ENCODE assay signal across 11 mouse cellular contexts in genomic region chr10:128489785-128490184, GRCm38 (mm10). TPM values are rescaled to one million over a fixed set of nuclear protein-coding genes. Genes with fewer than 3 reads are reported as not detected.
DNase-seq lines count a peak whose midpoint lies in the region; ATAC-seq lines count a peak whose summit lies in the region.
"Had no signal": no experiment of that assay in that cellular context is flagged by ENCODE, and none has a peak within 500 bp of the region (broad histone marks: within the 10 kb centered on the region; RNA-seq: fewer than 3 reads in every experiment).

No protein-coding gene starts in this region.

- H3K36me3 ChIP-seq in hindbrain, embryonic 11.5 days (ENCODE audit: control insufficient read depth, insufficient read depth, low read length), result peaks cover 17% of the 10 kb centered on the region; the same call in 1 of the 2 replicates
- peaks cover 76% of the 10 kb centered on the region for H3K36me3 ChIP-seq in hindbrain, embryonic 14.5 days (replicated peaks; ENCODE audit: control insufficient read depth, insufficient read depth)
- H3K36me3 ChIP-seq in neural tube, embryonic 13.5 days, result peaks cover 69% of the 10 kb centered on the region
- peaks cover 44% of the 10 kb centered on the region for H3K36me3 ChIP-seq in hindbrain, embryonic 16.5 days (ENCODE audit: control insufficient read depth, insufficient read depth, low read length)

- ATAC-seq in hindbrain, embryonic 11.5 days (ENCODE audit: low FRiP score), result no peak
- no peak for ATAC-seq in hindbrain, embryonic 14.5 days (ENCODE audit: low FRiP score)
- ATAC-seq in neural tube, embryonic 13.5 days (ENCODE audit: low read depth), result no peak
- no peak for ATAC-seq in hindbrain, embryonic 16.5 days
- ATAC-seq: forebrain, embryonic 15.5 days had no signal

- peaks cover 9% of the 10 kb centered on the region for H3K4me1 ChIP-seq in hindbrain, embryonic 11.5 days (replicated peaks; ENCODE audit: control insufficient read depth, insufficient read depth, low read length)
- H3K4me1 ChIP-seq in hindbrain, embryonic 14.5 days (replicated peaks; ENCODE audit: control insufficient read depth, insufficient read depth, low read length), result peaks cover 27% of the 10 kb centered on the region
- peaks cover 34% of the 10 kb centered on the region for H3K4me1 ChIP-seq in neural tube, embryonic 13.5 days (replicated peaks)
- H3K4me1 ChIP-seq in hindbrain, embryonic 16.5 days (ENCODE audit: control insufficient read depth, insufficient read depth, low read depth, low read length), result peaks cover 23% of the 10 kb centered on the region

- no peak overlapping the region for H3K4me2 ChIP-seq in hindbrain, embryonic 11.5 days (replicated peaks; ENCODE audit: low read depth, low read length)
- H3K4me2 ChIP-seq in hindbrain, embryonic 14.5 days (replicated peaks), result no peak overlapping the region
- H3K4me2 ChIP-seq in neural tube, embryonic 13.5 days, result no peak overlapping the region
- no peak overlapping the region for H3K4me2 ChIP-seq in hindbrain, embryonic 16.5 days (ENCODE audit: low read length)
- H3K4me2 ChIP-seq: forebrain, embryonic 15.5 days had no signal

- H3K27ac ChIP-seq in hindbrain, embryonic 11.5 days (ENCODE audit: low read depth, low read length), result no peak overlapping the region
- H3K27ac ChIP-seq in hindbrain, embryonic 14.5 days, result no peak overlapping the region
- H3K27ac ChIP-seq in neural tube, embryonic 13.5 days (replicated peaks), result peak overlapping the region; percentile 23; the same call in 1 of the 2 replicates
- H3K27ac ChIP-seq in hindbrain, embryonic 16.5 days (ENCODE audit: low read depth, low read length), result peak overlapping the region; percentile 32; the same call in 1 of the 2 replicates
- H3K27ac ChIP-seq: forebrain, embryonic 15.5 days; liver, embryonic 14.5 days had no signal

- DNase-seq in hindbrain, embryonic 11.5 days (ENCODE audit: low spot score), result no peak
- DNase-seq in hindbrain, embryonic 14.5 days (ENCODE audit: low spot score), result no peak
- DNase-seq in neural tube, embryonic 10.5 days (ENCODE audit: extremely low spot score, low spot score), result no peak
- no peak for DNase-seq in c-Kit-positive CD71-positive TER-119-positive erythroid progenitor cells, embryonic 14.5 days (ENCODE audit: low spot score)
- DNase-seq in ovary, adult 18-20 months (ENCODE audit: low spot score), result no peak

- no peaks in the 10 kb centered on the region for H3K9me3 ChIP-seq in hindbrain, embryonic 11.5 days (ENCODE audit: control insufficient read depth, low read length)
- no peaks in the 10 kb centered on the region for H3K9me3 ChIP-seq in hindbrain, embryonic 14.5 days (ENCODE audit: control insufficient read depth, low read length)
- no peaks in the 10 kb centered on the region for H3K9me3 ChIP-seq in neural tube, embryonic 13.5 days
- no peaks in the 10 kb centered on the region for H3K9me3 ChIP-seq in hindbrain, embryonic 16.5 days (ENCODE audit: control insufficient read depth, low read length)
- H3K9me3 ChIP-seq: forebrain, embryonic 15.5 days had no signal

- 65% methylated on average over 4 of the region's 4 CpGs for WGBS in hindbrain, embryonic 11.5 days
- WGBS in hindbrain, embryonic 14.5 days, result 71% methylated on average over 4 of the region's 4 CpGs
- WGBS in neural tube, embryonic 13.5 days, result 67% methylated on average over 4 of the region's 4 CpGs
- 61% methylated on average over 4 of the region's 4 CpGs for WGBS in hindbrain, embryonic 16.5 days

- no peak overlapping the region for H3K9ac ChIP-seq in hindbrain, embryonic 11.5 days (ENCODE audit: low read depth, low read length)
- H3K9ac ChIP-seq in hindbrain, embryonic 14.5 days, result no peak overlapping the region
- H3K9ac ChIP-seq in neural tube, embryonic 13.5 days, result peak overlapping the region; percentile 43; the same call in 1 of the 2 replicates
- no peak overlapping the region for H3K9ac ChIP-seq in hindbrain, embryonic 16.5 days (ENCODE audit: low read depth, low read length)
- H3K9ac ChIP-seq: forebrain, embryonic 15.5 days; liver, embryonic 14.5 days had no signal

- H3K4me3 ChIP-seq in hindbrain, embryonic 11.5 days (ENCODE audit: low read depth, low read length), result 0 out of 2 replicates have a peak overlapping the region, but pooled peaks have one; percentile 2
- H3K4me3 ChIP-seq in hindbrain, embryonic 14.5 days (replicated peaks; ENCODE audit: low read length), result no peak overlapping the region
- no peak overlapping the region for H3K4me3 ChIP-seq in neural tube, embryonic 13.5 days
- no peak overlapping the region for H3K4me3 ChIP-seq in hindbrain, embryonic 16.5 days (ENCODE audit: low read length)
- H3K4me3 ChIP-seq: forebrain, embryonic 15.5 days; myocyte had no signal

- no peaks in the 10 kb centered on the region for H3K27me3 ChIP-seq in hindbrain, embryonic 11.5 days (ENCODE audit: control insufficient read depth, insufficient read depth, low read length)
- no peaks in the 10 kb centered on the region for H3K27me3 ChIP-seq in hindbrain, embryonic 14.5 days (ENCODE audit: control insufficient read depth, insufficient read depth, low read length)
- H3K27me3 ChIP-seq in neural tube, embryonic 13.5 days, result no peaks in the 10 kb centered on the region
- no peaks in the 10 kb centered on the region for H3K27me3 ChIP-seq in hindbrain, embryonic 16.5 days (replicated peaks; ENCODE audit: control insufficient read depth, insufficient read depth, low read length)
- H3K27me3 ChIP-seq: forebrain, embryonic 15.5 days; Patski had no signal

RNA-seq across cellular contexts. Expression of gene Myl6, which starts 4.2 kb away (rescaled TPM):
- 742 and 751 TPM in 2 replicates for polyA plus RNA-seq in hindbrain, embryonic 11.5 days (2014; fragmentation: Nextera tagmentation; extraction: Ambion mirVana)
- 825 and 884 TPM in 2 replicates for polyA plus RNA-seq in hindbrain, embryonic 14.5 days (2014; fragmentation: Nextera tagmentation; extraction: Ambion mirVana)
- 1,017 and 1,105 TPM in 2 replicates for polyA plus RNA-seq in neural tube, embryonic 13.5 days (2015; fragmentation: Nextera tagmentation; extraction: Ambion mirVana)
- polyA plus RNA-seq in hindbrain, embryonic 16.5 days (2015; fragmentation: Nextera tagmentation; extraction: Ambion mirVana), result 946 and 1,028 TPM in 2 replicates

RNA-seq across cellular contexts. Expression of gene Myl6b, which starts 8.7 kb away (rescaled TPM):
- polyA plus RNA-seq in hindbrain, embryonic 11.5 days (2014; fragmentation: Nextera tagmentation; extraction: Ambion mirVana), result 3.3 and 4.2 TPM in 2 replicates
- 5.8 and 6.1 TPM in 2 replicates for polyA plus RNA-seq in hindbrain, embryonic 14.5 days (2014; fragmentation: Nextera tagmentation; extraction: Ambion mirVana)
- 4.1 and 5.0 TPM in 2 replicates for polyA plus RNA-seq in neural tube, embryonic 13.5 days (2015; fragmentation: Nextera tagmentation; extraction: Ambion mirVana)
- 6.7 and 7.1 TPM in 2 replicates for polyA plus RNA-seq in hindbrain, embryonic 16.5 days (2015; fragmentation: Nextera tagmentation; extraction: Ambion mirVana)

RNA-seq across cellular contexts. Expression of gene Smarcc2, which starts 30.7 kb away (rescaled TPM):
- 126 and 170 TPM in 2 replicates for polyA plus RNA-seq in hindbrain, embryonic 11.5 days (2014; fragmentation: Nextera tagmentation; extraction: Ambion mirVana)
- polyA plus RNA-seq in hindbrain, embryonic 14.5 days (2014; fragmentation: Nextera tagmentation; extraction: Ambion mirVana), result 184 and 191 TPM in 2 replicates
- polyA plus RNA-seq in neural tube, embryonic 13.5 days (2015; fragmentation: Nextera tagmentation; extraction: Ambion mirVana), result 176 and 184 TPM in 2 replicates
- polyA plus RNA-seq in hindbrain, embryonic 16.5 days (2015; fragmentation: Nextera tagmentation; extraction: Ambion mirVana), result 136 and 168 TPM in 2 replicates

RNA-seq across cellular contexts. Expression of gene Esyt1, which starts 35.9 kb away (rescaled TPM):
- 12.6 and 15.7 TPM in 2 replicates for polyA plus RNA-seq in hindbrain, embryonic 11.5 days (2014; fragmentation: Nextera tagmentation; extraction: Ambion mirVana)
- 13.7 and 14.5 TPM in 2 replicates for polyA plus RNA-seq in hindbrain, embryonic 14.5 days (2014; fragmentation: Nextera tagmentation; extraction: Ambion mirVana)
- 31.5 and 35.1 TPM in 2 replicates for polyA plus RNA-seq in neural tube, embryonic 13.5 days (2015; fragmentation: Nextera tagmentation; extraction: Ambion mirVana)
- polyA plus RNA-seq in hindbrain, embryonic 16.5 days (2015; fragmentation: Nextera tagmentation; extraction: Ambion mirVana), result 13.5 and 16.6 TPM in 2 replicates

RNA-seq across cellular contexts. Expression of gene Zc3h10, which starts 57.8 kb away (rescaled TPM):
- 14.1 and 15.0 TPM in 2 replicates for polyA plus RNA-seq in hindbrain, embryonic 11.5 days (2014; fragmentation: Nextera tagmentation; extraction: Ambion mirVana)
- polyA plus RNA-seq in hindbrain, embryonic 14.5 days (2014; fragmentation: Nextera tagmentation; extraction: Ambion mirVana), result 14.5 and 16.3 TPM in 2 replicates
- 19.4 and 19.9 TPM in 2 replicates for polyA plus RNA-seq in neural tube, embryonic 13.5 days (2015; fragmentation: Nextera tagmentation; extraction: Ambion mirVana)
- 16.7 and 17.0 TPM in 2 replicates for polyA plus RNA-seq in hindbrain, embryonic 16.5 days (2015; fragmentation: Nextera tagmentation; extraction: Ambion mirVana)

Comparison
In these comparisons a context has a peak if more than half of its experiments do, and no peak if none do; other contexts are left out.
1. H3K27ac ChIP-seq: peak in neural tube, embryonic 13.5 days (single experiment) and hindbrain, embryonic 16.5 days (single experiment); none in hindbrain, embryonic 11.5 days (single experiment) and hindbrain, embryonic 14.5 days (single experiment).